Mouse (Mus musculus) inflammation-experienced regulatory T-cells (primary cell): ENCODE measurements around the gene Clrn3. TPM values are rescaled to one million over a fixed set of nuclear protein-coding genes. Genes with fewer than 3 reads are reported as not detected.

Experiments used
- polyA plus RNA-seq, 2 experiments: library from polyadenylated mRNA; unstranded; fragments of 100-300 nt; shearing (Covaris generic); gene quantifications; one replicate each; pipeline ENCODE4 v1.2.1; 2017

Clrn3 gene
- under 1 TPM in 1 of 2 experiments, not detected in 1; 0.24 TPM for polyA plus RNA-seq

GRCm38 (mm10) chr7:135528515-135528914, at the start of gene Clrn3:
TSS of gene Clrn3 (minus strand) at chr7:135528654.

GRCm38 (mm10) chr7:135537341-135537901, 9.0 kb upstream of the Clrn3 start, which contains the start of gene Ptpre:
TSS of gene Ptpre (plus strand) at chr7:135537481.

Other genes starting within 250 kb of the Clrn3 start
- not detected for gene Foxi2, start 118.3 kb downstream of the Clrn3 start, polyA plus RNA-seq
- 10 to 100 TPM; 29.2 to 39.3 TPM for gene Ptpre, start 8.8 kb upstream of the Clrn3 start, polyA plus RNA-seq
- gene Mki67, start 187.7 kb upstream of the Clrn3 start, polyA plus RNA-seq = 1 to 10 TPM; 2.9 to 6.6 TPM